Mouse (Mus musculus) liver, embryonic 16.5 days (tissue): ENCODE results near the gene Rgs10. TPM values are rescaled to one million over a fixed set of nuclear protein-coding genes. Genes with fewer than 3 reads are reported as not detected.

ENCODE experiments used
- ATAC-seq: fragments of 200-750 bp; cut with Nextera tagmentation; 2 replicates; pipeline ENCODE4 v1.8.0; 2017; ENCODE audit warnings: low read depth, mild to moderate bottlenecking, moderate number of reproducible peaks, moderate library complexity
- H3K27ac ChIP-seq: fragments of 300-500 bp; sonication (generic); 2 replicates; pipeline ENCODE4 v1.5.1; 2014; ENCODE audit warnings: mild to moderate bottlenecking, low read length
- H3K27me3 ChIP-seq: fragments of 300-500 bp; sonication (generic); 2 replicates; pipeline ENCODE4 v1.6.1; 2014; ENCODE audit warnings: low read depth, low read length, mixed read lengths; ENCODE audit not compliant: control insufficient read depth, insufficient read depth
- H3K36me3 ChIP-seq: fragments of 300-500 bp; sonication (generic); 2 replicates; pipeline ENCODE4 v1.6.1; 2014; ENCODE audit warnings: mild to moderate bottlenecking; ENCODE audit not compliant: control insufficient read depth, insufficient read depth
- H3K4me1 ChIP-seq: fragments of 300-500 bp; sonication (generic); 2 replicates; pipeline ENCODE4 v1.6.1; 2014; ENCODE audit warnings: low read depth, low read length, mixed read lengths; ENCODE audit not compliant: control insufficient read depth
- H3K4me2 ChIP-seq: fragments of 300-500 bp; sonication (generic); 2 replicates; pipeline ENCODE4 v1.6.1; 2014; ENCODE audit warnings: low read depth, low read length, mixed read lengths
- H3K4me3 ChIP-seq: fragments of 300-500 bp; sonication (generic); 2 replicates; pipeline ENCODE4 v1.5.1; 2014; ENCODE audit warnings: low read depth, mild to moderate bottlenecking, low read length
- H3K9ac ChIP-seq: fragments of 300-500 bp; sonication (generic); 2 replicates; pipeline ENCODE4 v1.6.1; 2014; ENCODE audit warnings: low read depth, low read length
- H3K9me3 ChIP-seq: fragments of 300-500 bp; sonication (generic); replicated peaks from 2 replicates; pipeline ENCODE4 v1.6.1; 2016; ENCODE audit warnings: low read length; ENCODE audit not compliant: control insufficient read depth
- WGBS: fragments of 180-500 bp; shearing (Covaris S2); extraction: QIAGEN DNeasy Blood & Tissue Kit; methylation state at CpG from one replicate; pipeline ENCODE4 v1.1.7; 2014; ENCODE audit not compliant: insufficient replicate concordance; 5-methylcytosine and 5-hydroxymethylcytosine counted together
- polyA plus RNA-seq: library from polyadenylated mRNA; unstranded; fragments of >200 nt; fragmentation: Nextera tagmentation; extraction: Ambion mirVana; gene quantifications from 2 replicates; pipeline ENCODE4 v1.2.1, GENCODE M21; 2015

Rgs10 gene
- polyA plus RNA-seq, 1 experiment from 2014 or later: 27.6 TPM

- H3K36me3 ChIP-seq: peaks cover 34% of the 10 kb centered on the region
- H3K27me3 ChIP-seq: no peaks in the 10 kb centered on the region
Measured at GRCm38 (mm10) chr7:128440584-128440983, 22.0 kb upstream of the Rgs10 start.

GRCm38 (mm10) chr7:128439251-128439650 lies 20.7 kb upstream of the Rgs10 start:
- Histone ChIP-seq H3K4me2 (no peak overlapping the region), H3K27ac (no peak overlapping the region), H3K9ac (no peak overlapping the region), H3K4me1 (no peaks in the 10 kb centered on the region), H3K4me3 (no peak overlapping the region), H3K27me3 (no peaks in the 10 kb centered on the region), H3K36me3 (peaks cover 22% of the 10 kb centered on the region), H3K9me3 (no peaks in the 10 kb centered on the region)
- 81% methylated on average over 6 of the region's 6 CpGs for WGBS
- ATAC-seq: no peak

More at GRCm38 (mm10) chr7:128440584-128440983, 22.0 kb upstream of the Rgs10 start:
- no peak overlapping the region for H3K4me2 ChIP-seq
- ATAC-seq: no peak
- 50% methylated on average over 2 of the region's 2 CpGs for WGBS
- no peaks in the 10 kb centered on the region for H3K4me1 ChIP-seq
- H3K9me3 ChIP-seq: no peaks in the 10 kb centered on the region
- H3K9ac ChIP-seq: no peak overlapping the region
- H3K4me3 ChIP-seq: no peak overlapping the region
- H3K27ac ChIP-seq: no peak overlapping the region

- Histone ChIP-seq H3K27ac (no peak overlapping the region), H3K4me1 (no peaks in the 10 kb centered on the region), H3K9ac (no peak overlapping the region), H3K9me3 (no peaks in the 10 kb centered on the region), H3K4me2 (no peak overlapping the region), H3K27me3 (no peaks in the 10 kb centered on the region), H3K4me3 (no peak overlapping the region), H3K36me3 (peaks cover 13% of the 10 kb centered on the region)
- no peak for ATAC-seq
Measured at GRCm38 (mm10) chr7:128438131-128438530, 19.6 kb upstream of the Rgs10 start.

- WGBS: 59% methylated on average over 1 of the region's 1 CpGs
- ATAC-seq: no peak
- H3K9ac ChIP-seq: no peak overlapping the region
Measured at GRCm38 (mm10) chr7:128433213-128433612, 14.7 kb upstream of the Rgs10 start.

GRCm38 (mm10) chr7:128432574-128432973 lies 14.0 kb upstream of the Rgs10 start:
- Histone ChIP-seq H3K36me3 (no peaks in the 10 kb centered on the region), H3K9ac (no peak overlapping the region), H3K4me2 (no peak overlapping the region), H3K27ac (no peak overlapping the region), H3K4me3 (no peak overlapping the region), H3K9me3 (no peaks in the 10 kb centered on the region), H3K4me1 (no peaks in the 10 kb centered on the region), H3K27me3 (no peaks in the 10 kb centered on the region)
- no peak for ATAC-seq
- 65% methylated on average over 10 of the region's 10 CpGs for WGBS

More at GRCm38 (mm10) chr7:128433213-128433612, 14.7 kb upstream of the Rgs10 start:
- no peak overlapping the region for H3K4me2 ChIP-seq
- H3K27ac ChIP-seq: no peak overlapping the region
- H3K4me3 ChIP-seq: no peak overlapping the region
- H3K9me3 ChIP-seq: no peaks in the 10 kb centered on the region
- no peaks in the 10 kb centered on the region for H3K4me1 ChIP-seq
- H3K27me3 ChIP-seq: no peaks in the 10 kb centered on the region
- no peaks in the 10 kb centered on the region for H3K36me3 ChIP-seq

- peaks cover 9% of the 10 kb centered on the region for H3K4me1 ChIP-seq
- H3K4me3 ChIP-seq: no peak overlapping the region
- H3K4me2 ChIP-seq: no peak overlapping the region
- no peak overlapping the region for H3K27ac ChIP-seq
- no peaks in the 10 kb centered on the region for H3K36me3 ChIP-seq
- 44% methylated on average over 3 of the region's 3 CpGs for WGBS
- ATAC-seq: no peak
- peaks cover 34% of the 10 kb centered on the region for H3K27me3 ChIP-seq
- H3K9ac ChIP-seq: no peak overlapping the region
- H3K9me3 ChIP-seq: no peaks in the 10 kb centered on the region
Measured at GRCm38 (mm10) chr7:128422491-128422890, 3.9 kb upstream of the Rgs10 start.

GRCm38 (mm10) chr7:128421701-128422100 lies 3.1 kb upstream of the Rgs10 start:
- no peak overlapping the region for H3K27ac ChIP-seq
- no peak overlapping the region for H3K4me3 ChIP-seq
- H3K9ac ChIP-seq: no peak overlapping the region
- H3K4me2 ChIP-seq: no peak overlapping the region
- H3K4me1 ChIP-seq: peaks cover 17% of the 10 kb centered on the region
- H3K36me3 ChIP-seq: no peaks in the 10 kb centered on the region
- WGBS: 70% methylated on average over 7 of the region's 7 CpGs
- H3K9me3 ChIP-seq: no peaks in the 10 kb centered on the region
- ATAC-seq: no peak
- H3K27me3 ChIP-seq: peaks cover 39% of the 10 kb centered on the region

GRCm38 (mm10) chr7:128419690-128420089 lies 1.1 kb upstream of the Rgs10 start:
- ATAC-seq: no peak
- peaks cover 37% of the 10 kb centered on the region for H3K4me1 ChIP-seq
- 30% methylated on average over 9 of the region's 9 CpGs for WGBS
- no peak overlapping the region for H3K4me2 ChIP-seq
- no peaks in the 10 kb centered on the region for H3K9me3 ChIP-seq
- H3K9ac ChIP-seq: no peak overlapping the region
- no peak overlapping the region for H3K4me3 ChIP-seq
- H3K27ac ChIP-seq: no peak overlapping the region
- H3K27me3 ChIP-seq: peaks cover 44% of the 10 kb centered on the region
- H3K36me3 ChIP-seq: no peaks in the 10 kb centered on the region

- Histone ChIP-seq H3K4me2 (peak overlapping the region; percentile 100), H3K36me3 (no peaks in the 10 kb centered on the region), H3K9ac (peak overlapping the region; percentile 78), H3K27ac (no peak overlapping the region), H3K27me3 (peaks cover 44% of the 10 kb centered on the region), H3K4me1 (peaks cover 56% of the 10 kb centered on the region), H3K9me3 (no peaks in the 10 kb centered on the region), H3K4me3 (peak overlapping the region; percentile 88)
- no peak for ATAC-seq
- WGBS: under 1% methylated on average over 32 of the region's 32 CpGs
Measured at GRCm38 (mm10) chr7:128417226-128417929, 1.2 kb downstream of the Rgs10 start.
